Mouse (Mus musculus) heart, postnatal 4 days (tissue): ENCODE results near the gene Stbd1. TPM values are rescaled to one million over a fixed set of nuclear protein-coding genes. Genes with fewer than 3 reads are reported as not detected.

Source experiments
- DNase-seq: peaks from one replicate; pipeline ENCODE4 v3.0.0; 2021
- total RNA-seq, 2 experiments: library from RNA; stranded (reverse); gene quantifications; 2 replicates each; pipeline ENCODE4 v1.2.3; 2021

The Stbd1 gene
- total RNA-seq, 2 experiments from 2014 or later, result 24.3 to 27.3 TPM

GRCm38 (mm10) chr5:92640861-92641260, 38.0 kb downstream of the Stbd1 start:
- DNase-seq, result no peak

Other genes with a start within 250 kb of the Stbd1 start
- gene Nup54, start 167.8 kb upstream of the Stbd1 start, total RNA-seq, result 10 to 100 TPM; 29.0 to 29.2 TPM
- 10 to 100 TPM; 83.8 to 88.7 TPM for gene Scarb2, start 96.2 kb upstream of the Stbd1 start, total RNA-seq
- gene Fam47e, start 48.0 kb upstream of the Stbd1 start, total RNA-seq, result not detected
- gene Ccdc158, start 72.2 kb downstream of the Stbd1 start, total RNA-seq, result under 1 TPM; 0.16 to 0.24 TPM
- 10 to 100 TPM; 58.1 to 71.7 TPM for gene Shroom3, start 80.4 kb downstream of the Stbd1 start, total RNA-seq